Mouse (Mus musculus) hindbrain, embryonic 14.5 days (tissue): ENCODE measurements around the gene Klhdc10. TPM values are rescaled to one million over a fixed set of nuclear protein-coding genes. Genes with fewer than 3 reads are reported as not detected.

Experiments used
- ATAC-seq: fragments of 200-750 bp; cut with Nextera tagmentation; 2 replicates; pipeline ENCODE4 v1.8.0; 2017; ENCODE audit warnings: moderate number of reproducible peaks, mild to moderate bottlenecking, moderate TSS enrichment, moderate library complexity; ENCODE audit not compliant: low FRiP score
- DNase-seq: peaks from one replicate; pipeline ENCODE4 v3.0.0-alpha.2; 2015; ENCODE audit warnings: low spot score
- H3K27ac ChIP-seq: fragments of 300-500 bp; sonication (generic); 2 replicates; pipeline ENCODE4 v1.5.1; 2014; ENCODE audit warnings: mild to moderate bottlenecking, moderate library complexity
- H3K27me3 ChIP-seq: fragments of 300-500 bp; sonication (generic); 2 replicates; pipeline ENCODE4 v1.6.1; 2014; ENCODE audit warnings: mild to moderate bottlenecking, low read length, mixed read lengths; ENCODE audit not compliant: control insufficient read depth, insufficient read depth
- H3K36me3 ChIP-seq: fragments of 300-500 bp; sonication (generic); replicated peaks from 2 replicates; pipeline ENCODE4 v1.6.1; 2014; ENCODE audit not compliant: control insufficient read depth, insufficient read depth
- H3K4me1 ChIP-seq: fragments of 300-500 bp; sonication (generic); replicated peaks from 2 replicates; pipeline ENCODE4 v1.6.1; 2014; ENCODE audit warnings: antibody characterized with exemption, low read length, mixed read lengths; ENCODE audit not compliant: control insufficient read depth, insufficient read depth
- H3K4me2 ChIP-seq: fragments of 300-500 bp; sonication (generic); replicated peaks from 2 replicates; pipeline ENCODE4 v1.6.1; 2014; ENCODE audit warnings: mild to moderate bottlenecking, moderate library complexity
- H3K4me3 ChIP-seq: fragments of 300-500 bp; sonication (generic); replicated peaks from 2 replicates; pipeline ENCODE4 v1.5.1; 2014; ENCODE audit warnings: mild to moderate bottlenecking, low read length
- H3K9ac ChIP-seq: fragments of 300-500 bp; sonication (generic); 2 replicates; pipeline ENCODE4 v1.6.1; 2014
- H3K9me3 ChIP-seq: fragments of 300-500 bp; sonication (generic); 2 replicates; pipeline ENCODE4 v1.6.1; 2016; ENCODE audit warnings: low read length; ENCODE audit not compliant: control insufficient read depth
- WGBS: fragments of 180-500 bp; shearing (Covaris S2); extraction: QIAGEN DNeasy Blood & Tissue Kit; methylation state at CpG from one replicate; pipeline ENCODE4 v1.1.7; 2014; 5-methylcytosine and 5-hydroxymethylcytosine counted together
- polyA plus RNA-seq: library from polyadenylated mRNA; unstranded; fragments of >200 nt; fragmentation: Nextera tagmentation; extraction: Ambion mirVana; gene quantifications from 2 replicates; pipeline ENCODE4 v1.2.1, GENCODE M21; 2014

Klhdc10 gene
- polyA plus RNA-seq, 1 experiment from 2014 or later, result 51.1 TPM

- Histone ChIP-seq H3K36me3 (peaks cover 16% of the 10 kb centered on the region), H3K9me3 (no peaks in the 10 kb centered on the region), H3K27me3 (no peaks in the 10 kb centered on the region), H3K4me3 (no peak overlapping the region), H3K4me2 (no peak overlapping the region), H3K27ac (no peak overlapping the region), H3K4me1 (no peaks in the 10 kb centered on the region), H3K9ac (no peak overlapping the region)
- DNase-seq (no peak), ATAC-seq (no peak)
- 95% methylated on average over 2 of the region's 2 CpGs for WGBS
These were observed 14.5 kb downstream of the Klhdc10 start for GRCm38 (mm10) chr6:30416126-30416525.

GRCm38 (mm10) chr6:30416801-30417200, 15.1 kb downstream of the Klhdc10 start:
- DNase-seq, result no peak
- peaks cover 21% of the 10 kb centered on the region for H3K36me3 ChIP-seq
- WGBS, result 91% methylated on average over 7 of the region's 7 CpGs
- H3K4me1 ChIP-seq, result no peaks in the 10 kb centered on the region
- H3K4me2 ChIP-seq, result no peak overlapping the region
- H3K9me3 ChIP-seq, result no peaks in the 10 kb centered on the region
- ATAC-seq, result no peak
- no peaks in the 10 kb centered on the region for H3K27me3 ChIP-seq
- no peak overlapping the region for H3K27ac ChIP-seq
- no peak overlapping the region for H3K4me3 ChIP-seq
- no peak overlapping the region for H3K9ac ChIP-seq

GRCm38 (mm10) chr6:30432461-30433192, 31.0 kb downstream of the Klhdc10 start:
- no peak overlapping the region for H3K4me3 ChIP-seq
- no peak overlapping the region for H3K9ac ChIP-seq
- no peak for ATAC-seq
- H3K27me3 ChIP-seq, result no peaks in the 10 kb centered on the region
- no peak overlapping the region for H3K4me2 ChIP-seq
- 77% methylated on average over 3 of the region's 3 CpGs for WGBS
- H3K9me3 ChIP-seq, result no peaks in the 10 kb centered on the region
- H3K4me1 ChIP-seq, result no peaks in the 10 kb centered on the region
- DNase-seq, result no peak
- no peak overlapping the region for H3K27ac ChIP-seq
- 0 out of 2 replicates have a peak, but pooled peaks cover 5% of the 10 kb centered on the region for H3K36me3 ChIP-seq

GRCm38 (mm10) chr6:30436476-30436875, 34.8 kb downstream of the Klhdc10 start:
- ATAC-seq (no peak), DNase-seq (no peak)
- WGBS, result 97% methylated on average over 3 of the region's 3 CpGs
- no peaks in the 10 kb centered on the region for H3K9me3 ChIP-seq
- H3K4me1 ChIP-seq, result no peaks in the 10 kb centered on the region
- H3K27ac ChIP-seq, result no peak overlapping the region
- peaks cover 12% of the 10 kb centered on the region; the same call in 1 of the 2 replicates for H3K36me3 ChIP-seq
- H3K9ac ChIP-seq, result no peak overlapping the region
- H3K4me3 ChIP-seq, result no peak overlapping the region
- no peak overlapping the region for H3K4me2 ChIP-seq
- no peaks in the 10 kb centered on the region for H3K27me3 ChIP-seq

- Histone ChIP-seq H3K4me2 (no peak overlapping the region), H3K9me3 (no peaks in the 10 kb centered on the region), H3K9ac (no peak overlapping the region), H3K36me3 (peaks cover 18% of the 10 kb centered on the region; the same call in 1 of the 2 replicates), H3K27ac (no peak overlapping the region), H3K4me1 (no peaks in the 10 kb centered on the region), H3K27me3 (no peaks in the 10 kb centered on the region), H3K4me3 (no peak overlapping the region)
- no peak for DNase-seq
- ATAC-seq, result no peak
- 85% methylated on average over 3 of the region's 3 CpGs for WGBS
These were observed 35.4 kb downstream of the Klhdc10 start for GRCm38 (mm10) chr6:30437054-30437453.

- H3K4me1 ChIP-seq, result no peaks in the 10 kb centered on the region
- H3K36me3 ChIP-seq, result peaks cover 35% of the 10 kb centered on the region
- H3K4me2 ChIP-seq, result no peak overlapping the region
- no peak for ATAC-seq
- H3K4me3 ChIP-seq, result no peak overlapping the region
- H3K9me3 ChIP-seq, result no peaks in the 10 kb centered on the region
- H3K27ac ChIP-seq, result no peak overlapping the region
- H3K27me3 ChIP-seq, result no peaks in the 10 kb centered on the region
- no peak overlapping the region for H3K9ac ChIP-seq
- WGBS, result 94% methylated on average over 10 of the region's 10 CpGs
- DNase-seq, result no peak
These were observed 37.9 kb downstream of the Klhdc10 start for GRCm38 (mm10) chr6:30439576-30439975.

- no peak overlapping the region for H3K4me3 ChIP-seq
- H3K27ac ChIP-seq, result no peak overlapping the region
- H3K36me3 ChIP-seq, result peaks cover 37% of the 10 kb centered on the region
- no peak overlapping the region for H3K9ac ChIP-seq
- no peaks in the 10 kb centered on the region for H3K27me3 ChIP-seq
- DNase-seq (no peak), ATAC-seq (no peak)
- 92% methylated on average over 7 of the region's 7 CpGs for WGBS
- peaks cover 30% of the 10 kb centered on the region for H3K4me1 ChIP-seq
- H3K4me2 ChIP-seq, result no peak overlapping the region
- no peaks in the 10 kb centered on the region for H3K9me3 ChIP-seq
These were observed 55.3 kb downstream of the Klhdc10 start for GRCm38 (mm10) chr6:30456991-30457390.

- no peak for ATAC-seq
- Histone ChIP-seq H3K36me3 (peaks cover 21% of the 10 kb centered on the region), H3K4me3 (no peak overlapping the region), H3K9me3 (no peaks in the 10 kb centered on the region), H3K4me2 (no peak overlapping the region), H3K27ac (0 out of 2 replicates have a peak overlapping the region, but pooled peaks have one; percentile 97), H3K4me1 (peaks cover 40% of the 10 kb centered on the region), H3K9ac (no peak overlapping the region), H3K27me3 (no peaks in the 10 kb centered on the region)
- 83% methylated on average over 5 of the region's 5 CpGs for WGBS
- DNase-seq, result no peak
These were observed 57.0 kb downstream of the Klhdc10 start for GRCm38 (mm10) chr6:30458626-30459025.

GRCm38 (mm10) chr6:30459056-30459747, 57.5 kb downstream of the Klhdc10 start:
- Histone ChIP-seq H3K4me2 (peak overlapping the region; percentile 58), H3K9ac (peak overlapping the region; percentile 68), H3K4me1 (peaks cover 40% of the 10 kb centered on the region), H3K27me3 (no peaks in the 10 kb centered on the region), H3K36me3 (peaks cover 15% of the 10 kb centered on the region), H3K9me3 (no peaks in the 10 kb centered on the region), H3K27ac (peak overlapping the region; percentile 97), H3K4me3 (peak overlapping the region; percentile 34)
- WGBS, result 67% methylated on average over 16 of the region's 16 CpGs
- DNase-seq, result peak; percentile 38
- ATAC-seq, result no peak
